Mouse (Mus musculus) kidney, postnatal 10 days (tissue): ENCODE measurements around the gene Zxdc.

Experiments
- DNase-seq: peaks from one replicate; pipeline ENCODE4 v3.0.0; 2021; ENCODE audit warnings: mixed read lengths

The Zxdc gene

DNA sequence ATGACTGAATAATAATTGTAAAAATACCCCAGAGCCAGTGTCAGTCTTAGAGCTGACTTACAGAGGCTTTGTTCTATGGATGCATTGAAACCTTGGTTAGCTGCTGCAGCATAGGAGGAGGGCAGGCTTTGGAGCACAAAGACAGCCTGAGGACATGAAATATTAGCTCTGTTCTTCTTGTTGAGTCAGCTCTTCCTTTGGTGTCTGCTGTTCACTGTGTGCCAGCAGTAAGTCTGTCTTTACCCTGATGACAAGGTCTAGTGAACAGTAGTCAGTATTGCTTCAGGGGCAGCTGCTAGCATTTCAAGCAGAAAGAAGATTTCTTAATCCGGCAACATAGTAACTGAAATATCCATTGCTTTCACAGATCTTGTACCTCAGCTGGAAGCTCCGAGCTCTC, 12.2 kb downstream of the Zxdc start:
- DNase-seq = no peak

- no peak for DNase-seq
These were observed 21.3 kb downstream of the Zxdc start for GRCm38 (mm10) chr6:90390629-90391028.

GRCm38 (mm10) chr6:90393948-90394347, 24.7 kb downstream of the Zxdc start:
- no peak for DNase-seq

DNA sequence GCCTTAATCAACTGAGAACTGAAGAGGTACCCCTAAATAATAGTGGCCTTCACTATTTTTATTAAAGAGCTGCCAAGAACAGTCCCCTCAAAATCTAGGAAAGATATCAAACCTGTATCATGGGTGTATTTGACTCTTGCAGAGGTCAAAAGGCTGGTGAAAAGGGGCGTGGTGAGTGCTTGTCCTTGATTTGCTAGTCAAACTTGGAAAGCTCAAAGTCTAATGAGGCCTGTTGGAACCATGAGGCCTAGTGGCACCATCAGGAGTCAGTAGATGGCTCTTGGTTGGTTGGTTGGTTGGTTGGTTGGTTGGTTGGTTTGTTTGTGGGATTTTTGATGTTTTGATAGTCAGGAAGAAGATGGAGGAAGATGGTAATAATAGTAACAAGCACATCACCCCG, 26.5 kb downstream of the Zxdc start:
- DNase-seq = no peak

DNA sequence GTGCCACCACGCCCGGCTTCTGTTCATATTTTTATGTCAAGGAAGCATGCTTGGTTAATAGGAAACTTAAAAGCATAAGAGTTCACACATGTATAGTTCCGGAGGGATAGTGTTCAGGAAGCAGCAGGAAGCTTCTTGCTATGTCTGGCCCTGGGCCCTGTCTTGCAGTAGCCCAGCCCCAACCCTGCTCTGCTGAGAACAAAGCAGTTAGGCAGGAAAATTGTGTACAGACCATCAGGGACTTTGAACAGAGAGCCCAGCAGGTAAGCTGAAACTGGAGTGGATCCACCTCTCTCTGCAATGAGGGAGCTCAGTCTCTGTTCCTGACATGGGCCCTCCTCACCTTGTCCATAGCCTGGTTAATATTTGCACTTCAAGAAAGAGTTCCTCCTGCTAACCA, 28.0 kb downstream of the Zxdc start:
- DNase-seq = no peak

GRCm38 (mm10) chr6:90408632-90409031, 39.3 kb downstream of the Zxdc start:
- no peak for DNase-seq

- no peak for DNase-seq
These were observed 41.7 kb downstream of the Zxdc start for GRCm38 (mm10) chr6:90410972-90411371.

- DNase-seq = no peak
These were observed 42.6 kb downstream of the Zxdc start for GRCm38 (mm10) chr6:90411926-90412325.

GRCm38 (mm10) chr6:90422565-90422964, 53.3 kb downstream of the Zxdc start:
- peak; percentile 90 for DNase-seq

DNA sequence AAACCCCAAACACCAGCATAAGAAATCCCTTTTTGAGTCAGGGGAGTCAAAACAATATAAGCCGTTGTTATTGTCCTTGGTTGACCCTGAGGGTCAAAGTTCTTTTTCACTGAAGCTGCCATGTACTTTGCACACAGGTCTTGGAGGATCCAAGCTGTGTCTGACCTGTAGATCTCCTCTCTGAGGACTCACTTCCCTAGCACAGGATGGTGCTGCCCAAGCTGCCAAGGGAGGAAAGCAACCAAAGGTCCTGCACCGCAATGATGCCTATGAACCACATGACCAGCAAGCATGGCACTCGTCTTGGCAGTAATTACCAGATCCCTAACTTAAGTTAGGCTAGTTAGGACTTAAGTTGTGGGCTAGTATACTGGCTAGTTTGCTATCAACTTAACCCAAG, 56.1 kb downstream of the Zxdc start:
- DNase-seq = no peak

DNA sequence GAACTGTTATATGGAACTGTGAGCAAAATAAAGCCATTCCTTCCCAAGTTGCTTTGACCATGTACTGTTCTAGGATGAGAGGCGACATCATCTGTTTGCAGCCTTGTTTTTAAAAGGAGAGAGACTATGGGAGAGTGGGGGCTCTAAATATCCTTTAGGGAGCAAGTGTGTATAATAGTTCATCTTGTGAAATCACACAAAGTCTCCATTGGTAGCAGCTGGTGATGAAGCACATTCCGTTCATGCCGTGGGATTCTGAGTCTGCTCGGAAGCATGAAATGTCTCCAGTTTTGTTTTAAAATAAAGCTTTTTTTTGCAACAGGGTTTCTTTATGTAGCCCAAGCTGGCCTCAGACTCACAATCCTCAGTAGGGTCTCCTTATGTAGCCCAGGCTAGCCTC, 56.7 kb downstream of the Zxdc start:
- no peak for DNase-seq

- peak; percentile 87 for DNase-seq
These were observed 59.2 kb downstream of the Zxdc start, which contains the start of gene Cfap100 for GRCm38 (mm10) chr6:90428380-90428974. Gene Cfap100 (minus strand): TSS chr6:90428797.

DNA sequence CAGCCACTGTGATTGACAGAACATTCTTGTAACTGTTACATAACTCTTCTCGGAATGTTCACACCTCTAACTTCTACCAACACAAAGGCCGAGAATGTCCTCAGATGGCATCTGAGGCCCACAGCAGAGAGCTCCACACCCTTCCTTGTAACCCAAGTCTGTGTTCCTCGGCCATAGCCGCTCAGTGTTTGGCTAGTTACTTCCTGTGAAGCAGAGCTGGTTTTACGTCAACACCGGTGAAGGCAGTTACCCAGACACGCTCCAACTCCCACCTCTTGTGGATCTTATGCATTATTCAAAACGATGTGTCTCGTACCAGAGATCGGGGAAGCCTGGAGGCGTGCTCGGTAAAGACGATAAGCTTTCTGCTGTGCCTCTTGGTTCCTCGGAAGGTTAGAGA, 60.6 kb downstream of the Zxdc start:
- DNase-seq = no peak

- peak; percentile 54 for DNase-seq
These were observed 62.2 kb downstream of the Zxdc start for GRCm38 (mm10) chr6:90431487-90431886.

- DNase-seq = no peak
These were observed 65.4 kb downstream of the Zxdc start for GRCm38 (mm10) chr6:90434687-90435086.

DNA sequence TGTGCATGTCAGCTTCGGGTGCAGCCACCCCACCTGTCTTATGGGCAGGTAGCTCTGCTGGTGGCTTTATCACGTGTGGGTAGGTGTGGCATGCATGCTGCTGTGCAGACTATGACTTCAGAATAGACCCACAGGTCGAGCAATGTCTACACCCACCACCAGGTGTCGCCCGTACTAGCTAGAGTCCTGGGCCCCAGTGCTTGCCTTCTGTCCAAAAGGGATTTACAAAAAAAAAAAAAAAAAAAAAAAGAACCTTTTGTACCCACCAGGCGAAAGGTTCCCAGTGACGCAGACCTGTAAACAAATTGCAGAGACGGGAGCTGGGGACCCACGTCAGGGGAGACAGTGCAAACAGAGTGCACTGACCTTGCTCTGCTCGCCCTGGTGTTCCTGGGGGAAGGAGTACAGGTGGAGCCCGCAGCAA, 65.9 kb downstream of the Zxdc start:
- peak; percentile 92 for DNase-seq

- DNase-seq = no peak
These were observed 67.1 kb downstream of the Zxdc start for GRCm38 (mm10) chr6:90436192-90436907.

- DNase-seq = no peak
These were observed 67.7 kb downstream of the Zxdc start for GRCm38 (mm10) chr6:90437041-90437440.

DNA sequence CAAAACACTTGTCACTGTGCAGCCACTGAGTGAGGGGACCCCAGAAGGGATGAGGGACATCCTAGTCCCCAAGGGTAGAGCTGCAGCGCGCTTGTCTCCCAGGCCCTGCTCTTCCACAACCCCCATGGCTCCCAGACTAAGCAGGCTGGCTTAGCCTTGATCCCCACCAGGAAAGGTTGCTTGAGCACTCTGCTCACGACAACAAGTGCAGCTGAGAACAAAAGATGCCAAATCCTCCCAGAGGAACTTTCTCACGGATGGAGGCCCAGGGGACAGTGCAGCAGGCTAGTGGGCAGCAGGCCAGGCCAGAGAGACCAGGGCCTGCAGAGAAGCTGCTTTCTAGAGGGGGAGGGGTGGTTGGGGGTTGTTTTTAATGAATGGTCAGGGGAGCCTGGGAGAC, 77.6 kb downstream of the Zxdc start:
- no peak for DNase-seq

- DNase-seq = peak; percentile 95
These were observed 80.9 kb downstream of the Zxdc start for GRCm38 (mm10) chr6:90450179-90450578.

GRCm38 (mm10) chr6:90450697-90451096, 81.4 kb downstream of the Zxdc start:
- DNase-seq = peak; percentile 81

- DNase-seq = no peak
These were observed 82.2 kb downstream of the Zxdc start for GRCm38 (mm10) chr6:90451512-90451911.

DNA sequence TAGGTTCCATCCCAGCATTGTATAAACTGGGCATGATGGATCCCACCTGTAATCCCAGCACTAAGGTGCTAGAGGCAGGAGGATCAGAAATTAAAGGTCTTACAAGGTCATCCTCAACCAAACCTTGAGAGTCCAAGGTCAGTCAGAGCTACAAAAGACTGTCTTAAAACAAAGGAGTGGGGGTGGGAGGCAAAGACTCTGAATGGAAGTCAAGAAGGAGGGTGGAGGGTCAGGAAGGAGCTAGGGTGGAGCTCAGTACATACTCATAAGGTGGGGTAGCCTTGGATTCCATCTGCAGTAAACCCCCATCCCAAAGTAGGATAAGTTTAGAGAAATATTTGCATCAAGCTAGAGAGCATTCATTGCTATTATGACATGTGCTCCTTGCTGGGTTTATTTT, 83.3 kb downstream of the Zxdc start:
- no peak for DNase-seq
